Mouse (Mus musculus): Measurements from ENCODE around the gene Pgbd5. TPM values are rescaled to one million over a fixed set of nuclear protein-coding genes. Genes with fewer than 3 reads are reported as not detected.

The Pgbd5 gene
- polyA plus RNA-seq, 1 experiment, result not detected

DNA sequence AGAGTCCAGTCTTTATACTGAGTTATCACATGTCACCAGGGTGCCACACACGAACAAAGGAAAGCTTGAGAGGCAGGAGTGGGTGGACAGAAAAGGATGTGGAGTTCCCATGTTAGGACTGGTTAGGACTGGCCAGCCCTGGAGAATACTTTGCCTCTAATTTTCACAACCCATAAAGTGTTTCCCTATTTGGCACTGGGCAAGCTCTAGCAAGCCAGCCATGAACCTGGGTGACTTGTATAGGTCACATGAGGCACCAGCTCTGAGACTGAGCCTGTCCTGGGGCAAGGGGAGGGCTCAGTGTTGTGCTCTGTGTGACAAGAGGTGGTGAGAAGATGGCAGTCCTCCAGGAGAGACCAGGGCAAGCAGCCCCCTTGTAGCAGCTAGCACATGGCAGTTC lies 91.4 kb downstream of the Pgbd5 start:
- peaks cover 22% of the 10 kb centered on the region for H3K36me3 ChIP-seq (ENCODE audit: control insufficient read depth)
- H3K9me3 ChIP-seq (ENCODE audit: control insufficient read depth, low read length), result no peaks in the 10 kb centered on the region
- H3K27me3 ChIP-seq (ENCODE audit: control insufficient read depth), result no peaks in the 10 kb centered on the region
- TF ChIP-seq TAL1 (IDR thresholded peaks at IDR 0.05; ENCODE audit: low read length) (no peak), GATA1 (IDR thresholded peaks at IDR 0.05; ENCODE audit: low read length) (no peak)
- H3K4me1 ChIP-seq (ENCODE audit: control insufficient read depth), result no peaks in the 10 kb centered on the region
- H3K4me3 ChIP-seq (replicated peaks), result no peak overlapping the region

DNA sequence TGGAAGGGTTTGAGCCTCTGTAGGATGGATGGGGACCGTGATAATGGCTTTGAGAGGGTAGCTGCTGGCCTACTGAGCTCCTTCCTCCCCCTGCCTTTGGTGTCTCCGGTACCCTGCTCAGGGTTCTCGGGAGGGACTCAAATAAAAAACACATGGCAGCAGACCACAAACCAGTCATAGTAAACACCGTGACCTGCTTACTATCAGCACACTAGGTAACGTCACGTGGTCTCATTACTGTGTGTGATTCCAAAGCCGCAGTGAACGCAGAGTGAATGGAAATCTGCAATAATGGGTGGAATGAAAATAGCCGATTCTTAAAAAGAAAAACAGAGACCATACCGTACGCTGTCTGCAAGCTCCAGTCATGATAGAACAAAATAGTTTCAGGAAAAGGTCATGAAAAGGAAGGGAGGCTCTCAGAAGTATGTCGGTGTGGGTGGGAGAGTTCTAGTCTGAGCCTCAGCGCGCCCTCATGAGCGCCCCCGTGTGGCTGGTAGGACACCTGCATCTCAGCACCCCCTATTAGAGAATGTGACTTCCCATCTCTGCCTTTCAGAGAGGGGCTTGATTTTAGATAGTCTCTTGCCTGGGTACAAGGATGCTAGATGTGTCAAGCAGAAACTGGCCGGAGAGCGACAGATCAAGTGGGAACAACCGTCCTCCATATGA lies 92.5 kb downstream of the Pgbd5 start:
- peaks cover 32% of the 10 kb centered on the region for H3K36me3 ChIP-seq (ENCODE audit: control insufficient read depth)
- no peak overlapping the region for H3K4me3 ChIP-seq (replicated peaks)
- no peaks in the 10 kb centered on the region for H3K4me1 ChIP-seq (ENCODE audit: control insufficient read depth)
- H3K9me3 ChIP-seq (ENCODE audit: control insufficient read depth, low read length), result no peaks in the 10 kb centered on the region
- no peak for TF ChIP-seq TAL1 (IDR thresholded peaks at IDR 0.05; ENCODE audit: low read length)
- TF ChIP-seq GATA1 (IDR thresholded peaks at IDR 0.05; ENCODE audit: low read length), result no peak
- no peaks in the 10 kb centered on the region for H3K27me3 ChIP-seq (ENCODE audit: control insufficient read depth)

DNA sequence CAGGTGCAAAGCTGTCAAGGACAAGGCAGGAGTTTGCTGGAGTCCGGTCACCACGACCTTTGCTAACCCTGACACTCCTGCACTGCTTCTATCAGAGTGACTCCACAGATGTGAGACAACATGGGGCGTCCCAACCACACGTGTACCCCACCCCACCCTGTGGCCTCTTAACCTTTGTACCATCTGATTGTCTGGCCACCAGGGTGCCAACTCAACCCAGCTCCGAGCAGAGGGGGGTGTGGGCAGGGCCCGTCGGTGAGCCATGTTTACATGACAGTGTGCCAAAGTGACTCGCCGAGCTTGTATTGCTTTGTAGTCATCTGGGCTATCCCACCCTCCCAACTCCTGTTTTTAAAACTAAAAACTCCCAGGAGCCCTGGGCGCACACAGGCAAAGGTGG lies 94.4 kb downstream of the Pgbd5 start:
- Histone ChIP-seq H3K4me3 (replicated peaks) (no peak overlapping the region), H3K36me3 (ENCODE audit: control insufficient read depth) (peaks cover 50% of the 10 kb centered on the region), H3K27me3 (ENCODE audit: control insufficient read depth) (no peaks in the 10 kb centered on the region), H3K9me3 (ENCODE audit: control insufficient read depth, low read length) (no peaks in the 10 kb centered on the region), H3K4me1 (ENCODE audit: control insufficient read depth) (no peaks in the 10 kb centered on the region)
- no peak for TF ChIP-seq GATA1 (IDR thresholded peaks at IDR 0.05; ENCODE audit: low read length)

DNA sequence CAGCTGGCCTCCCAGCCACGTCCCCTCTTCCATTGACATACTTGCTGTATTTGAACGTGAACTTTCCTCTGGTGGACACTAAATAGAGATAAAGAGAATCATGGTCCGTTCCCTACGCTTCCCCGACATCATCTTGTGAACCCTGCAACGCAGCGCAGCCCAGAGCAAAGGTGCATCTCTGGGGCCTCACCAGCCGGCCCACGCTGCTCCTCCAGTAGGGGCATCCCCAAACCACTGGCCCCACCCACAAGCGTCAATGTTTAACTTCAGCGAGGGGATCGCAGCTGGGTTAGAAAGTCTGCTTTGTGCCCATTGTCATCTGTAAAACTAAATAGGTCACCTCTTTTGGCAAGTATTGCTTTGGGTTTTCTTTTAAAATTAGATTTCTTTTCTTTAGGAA lies 95.5 kb downstream of the Pgbd5 start:
- no peak for TF ChIP-seq GATA1 (IDR thresholded peaks at IDR 0.05; ENCODE audit: low read length)
- no peak for TF ChIP-seq TAL1 (IDR thresholded peaks at IDR 0.05; ENCODE audit: low read length)
- H3K4me1 ChIP-seq (ENCODE audit: control insufficient read depth), result no peaks in the 10 kb centered on the region
- H3K36me3 ChIP-seq (ENCODE audit: control insufficient read depth), result peaks cover 59% of the 10 kb centered on the region
- H3K27me3 ChIP-seq (ENCODE audit: control insufficient read depth), result no peaks in the 10 kb centered on the region
- no peaks in the 10 kb centered on the region for H3K9me3 ChIP-seq (ENCODE audit: control insufficient read depth, low read length)
- H3K4me3 ChIP-seq (replicated peaks), result no peak overlapping the region

DNA sequence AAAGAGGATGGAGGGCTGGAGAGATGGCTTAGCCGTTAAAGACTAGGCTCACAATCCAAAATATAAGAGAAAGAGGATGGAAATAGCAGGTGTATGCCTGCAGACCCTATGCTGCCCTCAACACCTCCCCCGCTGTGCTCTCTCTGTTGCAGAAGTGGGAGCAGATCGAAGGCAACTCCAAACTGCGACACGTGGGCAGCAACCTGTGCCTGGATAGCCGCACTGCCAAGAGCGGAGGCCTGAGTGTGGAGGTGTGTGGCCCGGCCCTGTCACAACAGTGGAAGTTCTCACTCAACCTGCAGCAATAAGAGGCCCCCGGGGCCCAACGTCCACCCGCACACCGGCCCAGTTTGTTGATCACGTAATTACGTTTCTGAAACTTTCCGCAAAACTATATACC lies 96.3 kb downstream of the Pgbd5 start:
- Histone ChIP-seq H3K4me1 (ENCODE audit: control insufficient read depth) (no peaks in the 10 kb centered on the region), H3K36me3 (ENCODE audit: control insufficient read depth) (peaks cover 67% of the 10 kb centered on the region), H3K4me3 (replicated peaks) (no peak overlapping the region), H3K9me3 (ENCODE audit: control insufficient read depth, low read length) (no peaks in the 10 kb centered on the region), H3K27me3 (ENCODE audit: control insufficient read depth) (no peaks in the 10 kb centered on the region)
- TF ChIP-seq TAL1 (IDR thresholded peaks at IDR 0.05; ENCODE audit: low read length) (no peak), GATA1 (IDR thresholded peaks at IDR 0.05; ENCODE audit: low read length) (no peak)

DNA sequence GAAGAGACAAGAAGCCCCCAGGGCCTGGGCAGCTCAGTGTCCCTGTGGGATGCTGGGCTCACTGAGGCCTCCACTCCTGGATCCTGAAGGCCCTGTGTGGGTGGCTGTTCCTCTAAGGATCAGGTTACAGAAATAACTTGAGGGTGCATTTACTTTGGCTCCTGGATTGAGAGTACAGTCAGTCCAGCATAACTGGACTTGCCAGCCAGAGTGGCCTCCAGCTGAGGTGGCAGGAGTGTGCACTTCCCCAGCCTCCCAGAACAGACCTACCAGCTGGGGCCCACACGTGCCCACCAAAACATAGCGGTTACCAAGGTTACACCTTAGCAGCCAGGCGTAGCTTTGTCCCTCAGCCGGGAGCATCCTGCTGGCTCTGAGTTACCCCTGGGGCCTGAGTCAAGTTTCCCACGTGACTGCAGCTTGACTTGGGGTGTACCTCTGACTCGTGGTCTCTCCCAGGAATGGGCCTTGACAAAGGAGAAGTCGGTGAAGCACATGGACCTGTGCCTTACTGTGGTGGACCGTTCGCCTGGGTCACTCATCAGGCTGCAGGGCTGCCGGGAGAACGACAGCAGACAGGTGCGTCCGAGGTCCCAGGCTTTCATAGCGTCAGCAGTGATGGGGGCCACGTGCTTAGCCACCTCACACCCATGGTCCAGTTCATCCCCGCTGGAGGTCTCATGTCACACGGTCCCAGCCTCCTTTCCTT lies 98.9 kb downstream of the Pgbd5 start:
- Histone ChIP-seq H3K36me3 (ENCODE audit: control insufficient read depth) (peaks cover 90% of the 10 kb centered on the region), H3K4me3 (replicated peaks) (no peak overlapping the region), H3K9me3 (ENCODE audit: control insufficient read depth, low read length) (no peaks in the 10 kb centered on the region), H3K4me1 (ENCODE audit: control insufficient read depth) (no peaks in the 10 kb centered on the region), H3K27me3 (ENCODE audit: control insufficient read depth) (no peaks in the 10 kb centered on the region)
- TF ChIP-seq GATA1 (IDR thresholded peaks at IDR 0.05; ENCODE audit: low read length) (no peak), TAL1 (IDR thresholded peaks at IDR 0.05; ENCODE audit: low read length) (no peak)

DNA sequence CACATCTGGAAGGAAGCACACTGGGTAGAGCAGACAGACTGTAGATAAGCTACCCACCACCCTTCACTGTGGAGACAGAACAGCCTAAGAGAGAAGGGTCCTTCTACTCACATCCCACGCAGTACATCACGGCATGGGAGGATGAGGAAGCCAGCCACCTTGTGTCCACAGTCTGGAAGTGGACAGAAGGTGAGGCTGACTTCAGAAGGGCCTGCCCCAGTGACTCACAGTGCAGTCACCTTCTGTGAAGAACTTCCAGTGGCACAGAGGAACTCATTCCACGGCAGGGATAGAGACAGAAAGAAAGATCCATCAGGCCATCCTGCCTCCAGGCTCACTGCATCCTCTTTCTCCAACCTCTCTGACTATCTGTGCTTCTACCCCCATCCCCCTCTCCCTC lies 99.7 kb downstream of the Pgbd5 start:
- Histone ChIP-seq H3K36me3 (ENCODE audit: control insufficient read depth) (peaks cover 92% of the 10 kb centered on the region), H3K9me3 (ENCODE audit: control insufficient read depth, low read length) (no peaks in the 10 kb centered on the region), H3K4me3 (replicated peaks) (no peak overlapping the region), H3K27me3 (ENCODE audit: control insufficient read depth) (no peaks in the 10 kb centered on the region), H3K4me1 (ENCODE audit: control insufficient read depth) (no peaks in the 10 kb centered on the region)
- no peak for TF ChIP-seq GATA1 (IDR thresholded peaks at IDR 0.05; ENCODE audit: low read length)
- TF ChIP-seq TAL1 (IDR thresholded peaks at IDR 0.05; ENCODE audit: low read length), result no peak

DNA sequence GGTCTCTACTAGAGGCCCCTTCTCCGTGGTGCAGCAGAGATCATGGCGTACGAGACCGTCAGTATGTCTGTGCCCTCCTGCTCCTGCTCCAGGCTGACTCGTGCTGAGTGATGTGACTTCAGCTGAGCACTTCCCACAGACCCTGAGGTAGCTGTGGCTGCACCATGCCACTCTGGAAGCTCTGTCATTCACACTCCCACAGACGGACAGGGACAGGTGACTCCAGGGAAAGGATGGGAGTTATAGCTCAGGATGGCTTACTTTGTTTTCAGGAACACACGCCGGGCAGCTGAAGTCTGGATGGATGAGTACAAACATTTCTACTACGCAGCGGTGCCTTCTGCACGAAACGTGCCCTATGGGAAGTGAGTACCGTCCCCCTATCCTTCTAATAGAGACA lies 103.2 kb downstream of the Pgbd5 start:
- Histone ChIP-seq H3K27me3 (ENCODE audit: control insufficient read depth) (no peaks in the 10 kb centered on the region), H3K4me3 (replicated peaks) (no peak overlapping the region), H3K36me3 (ENCODE audit: control insufficient read depth) (peaks cover 91% of the 10 kb centered on the region), H3K9me3 (ENCODE audit: control insufficient read depth, low read length) (no peaks in the 10 kb centered on the region), H3K4me1 (ENCODE audit: control insufficient read depth) (no peaks in the 10 kb centered on the region)
- no peak for TF ChIP-seq TAL1 (IDR thresholded peaks at IDR 0.05; ENCODE audit: low read length)

DNA sequence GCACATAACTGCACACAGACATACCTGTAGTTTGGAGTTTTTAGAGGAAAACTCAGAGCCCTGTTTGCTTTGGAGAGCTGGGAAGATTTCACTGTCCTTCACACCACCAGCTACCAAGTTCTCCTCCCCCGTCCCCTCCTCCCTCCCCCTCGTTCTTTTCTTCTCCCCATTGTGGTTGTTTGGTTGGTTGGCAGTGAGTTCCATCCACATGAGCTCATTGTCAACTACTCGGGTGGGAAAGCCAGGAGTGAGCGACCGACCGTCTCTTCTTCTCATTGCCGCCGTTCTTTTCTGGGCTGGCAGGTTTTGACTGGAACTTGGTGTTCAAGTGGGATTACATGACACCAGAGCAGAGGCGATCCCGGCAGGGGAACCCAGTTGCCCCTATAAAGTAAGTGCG lies 107.8 kb downstream of the Pgbd5 start:
- no peak for TF ChIP-seq TAL1 (IDR thresholded peaks at IDR 0.05; ENCODE audit: low read length)
- no peak for TF ChIP-seq GATA1 (IDR thresholded peaks at IDR 0.05; ENCODE audit: low read length)
- no peaks in the 10 kb centered on the region for H3K9me3 ChIP-seq (ENCODE audit: control insufficient read depth, low read length)
- H3K4me3 ChIP-seq (replicated peaks), result no peak overlapping the region
- no peaks in the 10 kb centered on the region for H3K27me3 ChIP-seq (ENCODE audit: control insufficient read depth)
- H3K36me3 ChIP-seq (ENCODE audit: control insufficient read depth), result peaks cover 84% of the 10 kb centered on the region
- H3K4me1 ChIP-seq (ENCODE audit: control insufficient read depth), result no peaks in the 10 kb centered on the region
